Mouse (Mus musculus) lung, adult 2 months (tissue): ENCODE measurements at regions not wholly inside any gene's neighbourhood (a gene's known extent, or its start where the extent isn't known, plus 50 kb on each side); places are given as distances from the start of the nearest gene placed in this dataset.

Experiments
- CTCF ChIP-seq: fragments of 200-500 bp; IDR thresholded peaks from 2 replicates; pipeline ENCODE4 v1.5.1; 2011; ENCODE audit warnings: mild to moderate bottlenecking, low read length, control low read depth; ENCODE audit not compliant: insufficient read depth
- POLR2A ChIP-seq: fragments of 200-500 bp; IDR thresholded peaks from 2 replicates; pipeline ENCODE4 v1.6.1; 2011; ENCODE audit warnings: low read depth, mild to moderate bottlenecking, control low read depth, low read length, borderline replicate concordance; ENCODE audit errors: extremely low read depth

DNA sequence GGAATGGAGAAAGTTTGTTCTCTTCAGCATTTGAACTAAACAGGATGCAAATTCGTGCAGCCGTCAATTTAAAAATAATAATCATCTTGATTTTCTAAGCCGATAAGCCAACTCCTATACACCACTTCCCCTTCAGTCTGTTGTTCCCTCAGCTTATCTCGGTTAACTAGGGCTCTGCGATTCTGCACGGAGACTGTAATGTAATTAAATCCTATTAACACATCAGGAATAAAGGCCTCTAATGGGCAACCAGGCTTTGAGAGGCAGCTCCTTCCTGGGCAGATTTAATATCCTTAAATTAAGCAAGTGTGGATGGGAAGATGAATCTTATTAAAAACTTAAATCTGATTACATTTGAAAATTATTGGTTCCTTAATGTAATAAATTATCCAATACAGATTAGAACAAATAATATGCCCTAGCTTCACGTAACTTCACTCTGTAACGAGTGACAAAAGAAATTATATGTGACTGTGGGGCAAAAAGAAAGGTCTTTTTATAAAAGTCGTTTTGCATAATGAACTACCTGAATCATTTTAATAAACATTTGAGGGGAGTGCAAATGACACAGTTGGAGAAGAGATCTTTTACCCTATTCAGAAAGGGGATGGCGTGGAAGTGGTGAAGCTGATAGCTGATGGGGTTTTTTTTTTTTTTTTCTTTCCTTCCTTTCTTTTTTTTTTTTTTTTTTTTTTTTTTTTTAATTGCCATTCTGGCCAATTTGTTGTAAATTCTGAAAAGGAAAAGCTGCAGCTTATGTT, 188.5 kb downstream of the Rwdd3 start:
- TF ChIP-seq POLR2A, result no peak
- no peak for TF ChIP-seq CTCF
